Mouse (Mus musculus): ENCODE results near the gene Trmo. TPM values are rescaled to one million over a fixed set of nuclear protein-coding genes. Genes with fewer than 3 reads are reported as not detected.

Trmo gene
- polyA plus RNA-seq, 1 experiment from 2014 or later = 8.6 TPM

- Histone ChIP-seq H3K4me1 (ENCODE audit: control insufficient read depth, insufficient read depth, low read length) (peaks cover 5% of the 10 kb centered on the region), H3K9ac (ENCODE audit: low read depth, low read length) (no peak overlapping the region), H3K36me3 (ENCODE audit: control insufficient read depth, insufficient read depth, low read length) (no peaks in the 10 kb centered on the region), H3K4me2 (ENCODE audit: low read length) (no peak overlapping the region), H3K27ac (ENCODE audit: low read length) (no peak overlapping the region), H3K4me3 (ENCODE audit: low read depth, low read length) (no peak overlapping the region), H3K27me3 (ENCODE audit: control insufficient read depth, insufficient read depth, low read depth, low read length) (peaks cover 61% of the 10 kb centered on the region), H3K9me3 (replicated peaks; ENCODE audit: control insufficient read depth, low read length, poor library complexity, severe bottlenecking) (no peaks in the 10 kb centered on the region)
- 3% methylated on average over 3 of the region's 3 CpGs for WGBS
- no peak for ATAC-seq
Observed at GRCm38 (mm10) chr4:46337990-46338389, 51.2 kb downstream of the Trmo start.

- H3K4me3 ChIP-seq (ENCODE audit: low read depth, low read length) = no peak overlapping the region
- no peak overlapping the region for H3K9ac ChIP-seq (ENCODE audit: low read depth, low read length)
- H3K4me1 ChIP-seq (ENCODE audit: control insufficient read depth, insufficient read depth, low read length) = no peaks in the 10 kb centered on the region; the same call in 1 of the 2 replicates
- H3K4me2 ChIP-seq (ENCODE audit: low read length) = no peak overlapping the region
- ATAC-seq = no peak
- no peak overlapping the region for H3K27ac ChIP-seq (ENCODE audit: low read length)
- H3K36me3 ChIP-seq (ENCODE audit: control insufficient read depth, insufficient read depth, low read length) = no peaks in the 10 kb centered on the region
- peaks cover 40% of the 10 kb centered on the region for H3K27me3 ChIP-seq (ENCODE audit: control insufficient read depth, insufficient read depth, low read depth, low read length)
- H3K9me3 ChIP-seq (replicated peaks; ENCODE audit: control insufficient read depth, low read length, poor library complexity, severe bottlenecking) = no peaks in the 10 kb centered on the region
- WGBS = 38% methylated on average over 1 of the region's 1 CpGs
Observed at GRCm38 (mm10) chr4:46335846-46336245, 53.4 kb downstream of the Trmo start.

GRCm38 (mm10) chr4:46328906-46329305 is 60.3 kb downstream of the Trmo start:
- whole genome bisulfite sequencing = 15% methylated on average over 3 of the region's 3 CpGs
- Histone ChIP-seq H3K27ac (ENCODE audit: low read length) (no peak overlapping the region), H3K4me2 (ENCODE audit: low read length) (no peak overlapping the region), H3K9me3 (replicated peaks; ENCODE audit: control insufficient read depth, low read length, poor library complexity, severe bottlenecking) (peaks cover 4% of the 10 kb centered on the region; the same call in 1 of the 2 replicates), H3K36me3 (ENCODE audit: control insufficient read depth, insufficient read depth, low read length) (no peaks in the 10 kb centered on the region), H3K9ac (ENCODE audit: low read depth, low read length) (no peak overlapping the region), H3K4me1 (ENCODE audit: control insufficient read depth, insufficient read depth, low read length) (no peaks in the 10 kb centered on the region), H3K4me3 (ENCODE audit: low read depth, low read length) (no peak overlapping the region), H3K27me3 (ENCODE audit: control insufficient read depth, insufficient read depth, low read depth, low read length) (no peaks in the 10 kb centered on the region)
- ATAC-seq = no peak

Other genes starting within 250 kb of the Trmo start
- gene Xpa, start 193.1 kb downstream of the Trmo start, polyA plus RNA-seq (2015; fragmentation: Nextera tagmentation; extraction: Ambion mirVana) = 28.1 and 34.2 TPM in 2 replicates
- gene Foxe1, start 45.8 kb downstream of the Trmo start, polyA plus RNA-seq (2015; fragmentation: Nextera tagmentation; extraction: Ambion mirVana) = not detected in 2 replicates
- gene Hemgn, start 24.1 kb upstream of the Trmo start, polyA plus RNA-seq (2015; fragmentation: Nextera tagmentation; extraction: Ambion mirVana) = not detected in 2 replicates
- 62.6 and 70.0 TPM in 2 replicates for gene Anp32b, start 61.5 kb upstream of the Trmo start, polyA plus RNA-seq (2015; fragmentation: Nextera tagmentation; extraction: Ambion mirVana)
- 66.9 and 71.7 TPM in 2 replicates for gene Nans, start 99.8 kb upstream of the Trmo start, polyA plus RNA-seq (2015; fragmentation: Nextera tagmentation; extraction: Ambion mirVana)
- 0.81 and 0.95 TPM in 2 replicates for gene Trim14, start 146.7 kb upstream of the Trmo start, polyA plus RNA-seq (2015; fragmentation: Nextera tagmentation; extraction: Ambion mirVana)
- gene Coro2a, start 212.8 kb upstream of the Trmo start, polyA plus RNA-seq (2015; fragmentation: Nextera tagmentation; extraction: Ambion mirVana) = 7.4 and 8.2 TPM in 2 replicates